Mouse (Mus musculus): ENCODE measurements around the gene V1ra8. TPM values are rescaled to one million over a fixed set of nuclear protein-coding genes. Genes with fewer than 3 reads are reported as not detected.

Gene V1ra8
- not detected for polyA plus RNA-seq (2017; shearing (Covaris generic))

GRCm38 (mm10) chr6:90202493-90202892 is at the start of gene V1ra8:
Gene V1ra8, plus strand, starts transcription at chr6:90202793.

GRCm38 (mm10) chr6:90174508-90174907 is 28.1 kb upstream of the V1ra8 start, which contains the start of gene Vmn1r52:
Gene Vmn1r52, plus strand, starts transcription at chr6:90174808.

DNA sequence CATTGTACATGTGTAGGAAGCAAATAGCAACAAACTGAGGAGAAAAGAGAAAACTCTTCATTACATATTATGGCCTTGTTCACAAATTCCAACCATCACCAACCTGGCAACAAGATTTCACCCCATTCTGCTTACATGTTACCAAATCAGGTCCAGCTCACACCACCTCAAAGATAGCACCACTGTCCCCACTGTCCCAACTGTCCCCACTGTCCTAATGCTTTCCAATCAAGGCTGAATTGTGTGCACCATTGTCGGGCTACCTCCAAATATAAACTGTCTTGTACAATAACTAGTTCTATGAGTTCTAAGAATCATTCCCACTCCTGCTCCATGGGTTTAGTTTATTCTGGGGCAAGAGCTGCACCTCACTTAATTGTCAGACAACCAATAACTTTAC is 21.7 kb downstream of the V1ra8 start, which contains the start of gene Vmn1r53:
TSS of gene Vmn1r53 (minus strand) at position 101 of the 400 bp plus-strand sequence.

GRCm38 (mm10) chr6:90246000-90246399 is 43.4 kb downstream of the V1ra8 start, which contains the start of gene Vmn1r54:
Gene Vmn1r54, plus strand, starts transcription at chr6:90246300.

Other genes starting within 250 kb of the V1ra8 start
- gene Vmn1r46, start 233.5 kb upstream of the V1ra8 start, polyA plus RNA-seq (2017; shearing (Covaris generic)): under 1 TPM in 1 of 2 experiments, not detected in 1; 0.07 TPM
- under 1 TPM in 1 of 2 experiments, not detected in 1; 0.04 TPM for gene Vmn1r47, start 186.6 kb upstream of the V1ra8 start, polyA plus RNA-seq (2017; shearing (Covaris generic))
- gene Vmn1r48, start 166.0 kb upstream of the V1ra8 start, polyA plus RNA-seq (2017; shearing (Covaris generic)): not detected
- under 1 TPM in 1 of 2 experiments, not detected in 1; 0.37 TPM for gene Vmn1r49, start 124.3 kb upstream of the V1ra8 start, polyA plus RNA-seq (2017; shearing (Covaris generic))
- not detected for gene Vmn1r50, start 101.4 kb upstream of the V1ra8 start, polyA plus RNA-seq (2017; shearing (Covaris generic))
- under 1 TPM in 1 of 2 experiments, not detected in 1; 0.28 TPM for gene Vmn1r51, start 80.2 kb upstream of the V1ra8 start, polyA plus RNA-seq (2017; shearing (Covaris generic))
- under 1 TPM in 1 of 2 experiments, not detected in 1; 0.69 TPM for gene Vmn1r52, start 28.0 kb upstream of the V1ra8 start, polyA plus RNA-seq (2017; shearing (Covaris generic))
- not detected for gene Vmn1r53, start 21.6 kb downstream of the V1ra8 start, polyA plus RNA-seq (2017; shearing (Covaris generic))
- gene Vmn1r54, start 43.5 kb downstream of the V1ra8 start, polyA plus RNA-seq (2017; shearing (Covaris generic)): not detected
- under 1 TPM; 0.28 to 0.64 TPM for gene BC048671, start 98.4 kb downstream of the V1ra8 start, polyA plus RNA-seq (2017; shearing (Covaris generic))
- not detected for gene Chst13, start 122.4 kb downstream of the V1ra8 start, polyA plus RNA-seq (2017; shearing (Covaris generic))
- under 1 TPM in 1 of 2 experiments, not detected in 1; 0.16 TPM for gene Uroc1, start 130.5 kb downstream of the V1ra8 start, polyA plus RNA-seq (2017; shearing (Covaris generic))
- 10 to 100 TPM; 32.0 to 45.2 TPM for gene Zxdc, start 166.7 kb downstream of the V1ra8 start, polyA plus RNA-seq (2017; shearing (Covaris generic))
- gene Cfap100, start 226.0 kb downstream of the V1ra8 start, polyA plus RNA-seq (2017; shearing (Covaris generic)): under 1 TPM; 0.29 to 0.49 TPM

Measured in inflammation-experienced regulatory T-cells (primary cell).